Mouse (Mus musculus): ENCODE data around the gene Mier2. TPM values are rescaled to one million over a fixed set of nuclear protein-coding genes. Genes with fewer than 3 reads are reported as not detected.

Gene Mier2
- total and polyA plus RNA-seq, 2 experiments from 2014 or later: 43.3 to 95.6 TPM

DNA sequence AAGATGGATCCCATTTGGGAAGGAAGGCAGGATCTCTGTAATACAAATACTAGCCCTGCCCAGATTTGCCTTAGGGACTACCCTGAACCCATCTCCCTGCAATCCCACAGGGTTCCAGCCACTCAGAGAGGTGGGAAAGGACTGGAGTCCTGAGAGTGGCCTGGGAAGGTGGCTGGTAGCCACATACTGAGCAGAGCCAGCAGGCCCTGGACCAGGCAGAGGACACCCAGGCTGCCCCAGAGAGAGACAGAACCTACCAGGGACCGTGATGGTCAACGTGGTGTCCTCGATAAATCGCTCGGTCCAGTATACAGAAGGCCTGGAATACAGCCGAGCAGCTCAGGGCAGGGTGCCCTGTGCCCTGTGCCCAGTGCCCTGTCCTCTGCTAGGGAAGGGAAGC is 30.1 kb upstream of the Mier2 start:
- no peak overlapping the region for H3K4me3 ChIP-seq (ENCODE audit: low read depth, low read length)

DNA sequence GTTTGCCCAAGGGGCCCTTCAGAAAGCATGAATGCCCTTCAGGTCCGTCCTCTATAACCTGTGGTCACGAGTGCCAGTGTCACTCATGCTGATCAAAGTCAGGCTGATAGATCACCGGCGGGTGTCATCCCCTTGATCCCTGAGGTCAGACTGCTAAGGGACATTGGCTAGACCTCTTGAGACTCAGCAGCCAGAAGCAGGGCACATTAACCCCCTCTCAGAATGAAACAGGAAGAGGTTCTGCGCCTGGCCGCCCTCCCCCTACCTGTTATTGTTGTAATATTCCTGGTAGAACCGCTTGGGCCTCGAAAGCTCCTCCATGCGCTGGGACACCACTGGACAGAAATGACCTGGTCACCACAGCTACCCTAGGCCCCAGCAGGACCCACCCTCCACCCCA is 29.4 kb upstream of the Mier2 start:
- Histone ChIP-seq H3K36me3 (ENCODE audit: insufficient read depth, low read length) (no peaks in the 10 kb centered on the region), H3K4me3 (ENCODE audit: low read depth, low read length) (no peak overlapping the region), H3K9me3 (ENCODE audit: low read length) (no peaks in the 10 kb centered on the region), H3K4me1 (ENCODE audit: insufficient read depth, low read length) (no peaks in the 10 kb centered on the region), H3K27me3 (ENCODE audit: insufficient read depth, low read length) (no peaks in the 10 kb centered on the region), H3K9ac (replicated peaks; ENCODE audit: low read length, poor library complexity, severe bottlenecking) (no peak overlapping the region), H3K27ac (ENCODE audit: low read depth, low read length) (no peak overlapping the region), H3K4me2 (ENCODE audit: low read depth, low read length, poor library complexity, severe bottlenecking) (no peak overlapping the region)
- DNase-seq (ENCODE audit: low spot score) (no peak), ATAC-seq (ENCODE audit: low FRiP score) (no peak)
- no peak for TF ChIP-seq CTCF (IDR thresholded peaks at IDR 0.05)
- 84% methylated on average over 9 of the region's 9 CpGs for WGBS

More for the DNA sequence above, 30.1 kb upstream of the Mier2 start:
- no peaks in the 10 kb centered on the region for H3K4me1 ChIP-seq (ENCODE audit: insufficient read depth, low read length)
- H3K27ac ChIP-seq (ENCODE audit: low read depth, low read length): no peak overlapping the region
- no peaks in the 10 kb centered on the region for H3K27me3 ChIP-seq (ENCODE audit: insufficient read depth, low read length)
- no peaks in the 10 kb centered on the region for H3K36me3 ChIP-seq (ENCODE audit: insufficient read depth, low read length)
- H3K9ac ChIP-seq (replicated peaks; ENCODE audit: low read length, poor library complexity, severe bottlenecking): no peak overlapping the region
- DNase-seq (ENCODE audit: low spot score): no peak
- H3K4me2 ChIP-seq (ENCODE audit: low read depth, low read length, poor library complexity, severe bottlenecking): no peak overlapping the region
- H3K9me3 ChIP-seq (ENCODE audit: low read length): no peaks in the 10 kb centered on the region
- no peak for TF ChIP-seq CTCF (IDR thresholded peaks at IDR 0.05)
- ATAC-seq (ENCODE audit: low FRiP score): no peak
- 93% methylated on average over 6 of the region's 6 CpGs for WGBS

DNA sequence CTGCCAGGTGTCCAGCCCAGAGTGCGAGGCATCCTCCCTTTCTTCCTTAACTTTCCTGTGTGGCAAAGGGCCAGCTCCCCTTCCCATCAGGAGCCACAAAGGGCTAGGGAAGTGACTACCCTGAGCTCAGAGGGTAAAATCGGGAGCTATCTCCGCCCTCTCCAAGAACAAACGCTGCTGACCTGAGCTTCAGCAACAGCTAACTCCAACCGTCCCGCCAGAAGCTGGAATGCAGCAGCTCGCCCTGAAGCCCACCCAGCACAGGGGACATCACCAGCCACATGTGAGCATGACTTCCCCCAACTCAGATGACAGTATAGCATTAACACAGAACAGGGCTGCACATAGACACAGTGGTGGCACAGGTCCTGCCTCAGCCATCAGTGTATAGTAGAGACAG is 29.0 kb upstream of the Mier2 start:
- no peaks in the 10 kb centered on the region for H3K4me1 ChIP-seq (ENCODE audit: insufficient read depth, low read length)
- H3K27me3 ChIP-seq (ENCODE audit: insufficient read depth, low read length): no peaks in the 10 kb centered on the region
- DNase-seq (ENCODE audit: low spot score): no peak
- H3K4me2 ChIP-seq (ENCODE audit: low read depth, low read length, poor library complexity, severe bottlenecking): no peak overlapping the region
- H3K27ac ChIP-seq (ENCODE audit: low read depth, low read length): no peak overlapping the region
- no peak for TF ChIP-seq CTCF (IDR thresholded peaks at IDR 0.05)
- no peak for ATAC-seq (ENCODE audit: low FRiP score)
- WGBS: 67% methylated on average over 7 of the region's 7 CpGs
- H3K4me3 ChIP-seq (ENCODE audit: low read depth, low read length): no peak overlapping the region
- H3K36me3 ChIP-seq (ENCODE audit: insufficient read depth, low read length): no peaks in the 10 kb centered on the region
- no peak overlapping the region for H3K9ac ChIP-seq (replicated peaks; ENCODE audit: low read length, poor library complexity, severe bottlenecking)
- H3K9me3 ChIP-seq (ENCODE audit: low read length): no peaks in the 10 kb centered on the region

DNA sequence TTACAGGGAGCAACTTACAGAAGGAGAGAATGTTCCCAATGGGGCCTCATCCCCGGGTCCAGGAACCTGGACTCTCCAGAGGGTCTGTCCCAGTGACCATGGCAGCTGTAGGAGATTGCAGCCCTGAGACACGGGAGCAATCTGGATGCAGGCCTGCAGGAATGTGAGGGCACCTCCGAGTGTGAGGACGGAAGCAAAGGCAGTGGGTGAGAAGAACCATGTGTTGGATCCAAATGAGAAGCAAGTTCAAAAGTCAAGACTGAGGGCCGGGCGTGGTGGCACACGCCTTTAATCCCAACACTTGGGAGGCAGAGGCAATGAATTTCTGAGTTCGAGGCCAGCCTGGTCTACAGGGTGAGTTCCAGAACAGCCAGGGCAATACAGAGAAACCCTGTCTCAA is 26.5 kb upstream of the Mier2 start:
- Histone ChIP-seq H3K4me2 (ENCODE audit: low read depth, low read length, poor library complexity, severe bottlenecking) (no peak overlapping the region), H3K36me3 (ENCODE audit: insufficient read depth, low read length) (no peaks in the 10 kb centered on the region), H3K9ac (replicated peaks; ENCODE audit: low read length, poor library complexity, severe bottlenecking) (no peak overlapping the region), H3K27ac (ENCODE audit: low read depth, low read length) (no peak overlapping the region), H3K27me3 (ENCODE audit: insufficient read depth, low read length) (no peaks in the 10 kb centered on the region), H3K4me1 (ENCODE audit: insufficient read depth, low read length) (no peaks in the 10 kb centered on the region), H3K9me3 (ENCODE audit: low read length) (no peaks in the 10 kb centered on the region), H3K4me3 (ENCODE audit: low read depth, low read length) (no peak overlapping the region)
- TF ChIP-seq CTCF (IDR thresholded peaks at IDR 0.05): no peak
- ATAC-seq (ENCODE audit: low FRiP score): no peak
- no peak for DNase-seq (ENCODE audit: low spot score)
- WGBS: 94% methylated on average over 8 of the region's 8 CpGs

DNA sequence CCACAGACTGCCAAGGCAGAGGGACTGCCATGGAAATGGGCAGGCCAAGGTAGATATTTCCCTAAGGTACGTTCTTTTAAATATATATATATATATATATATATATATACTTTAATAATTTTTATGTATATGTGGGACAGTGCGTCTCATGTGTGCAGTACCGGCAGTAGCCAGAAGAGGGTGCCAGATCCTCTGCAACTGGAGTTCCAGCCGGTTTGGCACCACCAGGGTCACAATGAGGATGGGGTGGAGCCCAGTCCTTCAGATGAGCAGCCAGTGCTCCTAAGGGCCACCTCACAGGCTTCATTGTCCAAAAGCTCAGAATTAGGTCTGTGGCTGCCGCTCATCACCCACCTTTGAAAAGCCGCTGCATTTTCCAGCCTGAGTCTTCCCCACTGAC is 25.8 kb upstream of the Mier2 start:
- no peaks in the 10 kb centered on the region for H3K36me3 ChIP-seq (ENCODE audit: insufficient read depth, low read length)
- no peaks in the 10 kb centered on the region for H3K4me1 ChIP-seq (ENCODE audit: insufficient read depth, low read length)
- no peak overlapping the region for H3K4me3 ChIP-seq (ENCODE audit: low read depth, low read length)
- peak; percentile 72 for TF ChIP-seq CTCF (IDR thresholded peaks at IDR 0.05)
- H3K9ac ChIP-seq (replicated peaks; ENCODE audit: low read length, poor library complexity, severe bottlenecking): no peak overlapping the region
- WGBS: 40% methylated on average over 6 of the region's 6 CpGs
- ATAC-seq (ENCODE audit: low FRiP score) (no peak), DNase-seq (ENCODE audit: low spot score) (peak; percentile 60)
- no peaks in the 10 kb centered on the region for H3K27me3 ChIP-seq (ENCODE audit: insufficient read depth, low read length)
- no peak overlapping the region for H3K4me2 ChIP-seq (ENCODE audit: low read depth, low read length, poor library complexity, severe bottlenecking)
- H3K27ac ChIP-seq (ENCODE audit: low read depth, low read length): no peak overlapping the region
- no peaks in the 10 kb centered on the region for H3K9me3 ChIP-seq (ENCODE audit: low read length)

DNA sequence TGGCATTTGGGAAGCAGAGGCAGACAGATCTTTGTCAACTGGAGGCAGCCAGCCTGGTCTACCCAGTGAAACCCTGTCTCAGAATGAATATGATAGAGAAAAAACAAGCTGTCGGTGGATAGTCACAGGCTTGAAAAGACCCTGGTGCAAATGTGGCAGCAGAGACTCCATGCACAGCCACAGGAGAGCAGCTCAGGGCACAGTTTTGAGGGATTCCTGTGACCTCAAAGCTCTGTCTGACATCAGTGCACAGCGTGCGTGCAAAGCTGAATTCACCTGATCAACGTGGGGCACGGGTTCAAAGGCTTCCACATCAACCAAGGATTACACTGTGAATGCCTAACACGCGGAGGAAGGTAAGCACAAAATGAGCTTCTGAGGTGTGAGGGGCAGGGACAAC is 25.4 kb upstream of the Mier2 start:
- TF ChIP-seq CTCF (IDR thresholded peaks at IDR 0.05): no peak
- no peak for ATAC-seq (ENCODE audit: low FRiP score)
- 72% methylated on average over 7 of the region's 7 CpGs for WGBS

More for the DNA sequence above, 25.4 kb upstream of the Mier2 start:
- no peaks in the 10 kb centered on the region for H3K27me3 ChIP-seq (ENCODE audit: insufficient read depth, low read length)
- no peaks in the 10 kb centered on the region for H3K36me3 ChIP-seq (ENCODE audit: insufficient read depth, low read length)
- DNase-seq (ENCODE audit: low spot score): no peak
- no peaks in the 10 kb centered on the region for H3K9me3 ChIP-seq (ENCODE audit: low read length)
- no peak overlapping the region for H3K4me3 ChIP-seq (ENCODE audit: low read depth, low read length)
- no peak overlapping the region for H3K4me2 ChIP-seq (ENCODE audit: low read depth, low read length, poor library complexity, severe bottlenecking)
- H3K27ac ChIP-seq (ENCODE audit: low read depth, low read length): no peak overlapping the region
- no peak overlapping the region for H3K9ac ChIP-seq (replicated peaks; ENCODE audit: low read length, poor library complexity, severe bottlenecking)
- H3K4me1 ChIP-seq (ENCODE audit: insufficient read depth, low read length): no peaks in the 10 kb centered on the region
